Mouse (Mus musculus) testis, adult 2 months (tissue): ENCODE results near the gene Ankrd28.

Source experiments
- CTCF ChIP-seq: fragments of 200-500 bp; IDR thresholded peaks from 2 replicates; pipeline ENCODE4 v1.5.1; 2012; ENCODE audit warnings: low read depth, mild to moderate bottlenecking, inconsistent platforms, low read length, moderate library complexity; ENCODE audit not compliant: control insufficient read depth, insufficient read depth, insufficient replicate concordance
- POLR2A ChIP-seq: fragments of 200-500 bp; IDR thresholded peaks from 2 replicates; pipeline ENCODE4 v1.6.1; 2012; ENCODE audit warnings: low read depth, mild to moderate bottlenecking, inconsistent platforms, low read length, moderate library complexity; ENCODE audit not compliant: control insufficient read depth

DNA sequence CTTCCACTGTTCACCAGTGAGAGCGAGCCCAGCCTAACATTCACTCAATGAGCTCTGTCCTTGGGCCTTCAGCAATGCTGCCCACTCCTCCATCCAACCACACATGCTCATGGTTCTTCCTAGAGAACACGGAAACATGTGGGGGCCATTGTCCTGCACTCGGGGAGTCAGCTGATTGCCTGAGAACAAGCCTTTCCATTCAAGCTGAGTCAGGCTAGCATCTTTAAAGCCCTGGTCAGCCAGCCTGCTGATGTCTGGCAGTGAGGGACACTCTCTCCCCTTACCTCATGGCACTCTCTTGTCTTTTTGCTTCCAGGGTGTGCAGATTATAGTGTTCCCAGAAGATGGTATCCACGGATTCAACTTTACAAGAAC, 164.9 kb downstream of the Ankrd28 start:
- no peak for TF ChIP-seq CTCF
- no peak for TF ChIP-seq POLR2A
